Mouse (Mus musculus) limb, embryonic 15.5 days (tissue): ENCODE data around the gene Cdyl2. TPM values are rescaled to one million over a fixed set of nuclear protein-coding genes. Genes with fewer than 3 reads are reported as not detected.

Source experiments
- ATAC-seq: fragments of 200-750 bp; cut with Nextera tagmentation; 2 replicates; pipeline ENCODE4 v1.8.0; 2017; ENCODE audit warnings: low read depth, moderate TSS enrichment; ENCODE audit not compliant: insufficient number of reproducible peaks, low FRiP score, low TSS enrichment
- H3K27ac ChIP-seq: fragments of 300-500 bp; sonication (generic); 2 replicates; pipeline ENCODE4 v1.5.1; 2015; ENCODE audit warnings: moderate library complexity, mild to moderate bottlenecking, inconsistent platforms
- H3K27me3 ChIP-seq: fragments of 300-500 bp; sonication (generic); 2 replicates; pipeline ENCODE4 v1.6.1; 2015; ENCODE audit warnings: inconsistent platforms
- H3K36me3 ChIP-seq: fragments of 300-500 bp; sonication (generic); 2 replicates; pipeline ENCODE4 v1.6.1; 2015; ENCODE audit warnings: inconsistent platforms
- H3K4me1 ChIP-seq: fragments of 300-500 bp; sonication (generic); 2 replicates; pipeline ENCODE4 v1.6.1; 2015; ENCODE audit warnings: inconsistent platforms
- H3K4me2 ChIP-seq: fragments of 300-500 bp; sonication (generic); 2 replicates; pipeline ENCODE4 v1.6.1; 2015; ENCODE audit warnings: mild to moderate bottlenecking, inconsistent platforms
- H3K4me3 ChIP-seq: fragments of 300-500 bp; sonication (generic); 2 replicates; pipeline ENCODE4 v1.5.1; 2015; ENCODE audit warnings: mild to moderate bottlenecking, inconsistent platforms
- H3K9ac ChIP-seq: fragments of 300-500 bp; sonication (generic); 2 replicates; pipeline ENCODE4 v1.6.1; 2015; ENCODE audit warnings: inconsistent platforms
- H3K9me3 ChIP-seq: fragments of 300-500 bp; sonication (generic); 2 replicates; pipeline ENCODE4 v1.6.1; 2016; ENCODE audit warnings: inconsistent platforms
- WGBS: fragments of 180-500 bp; shearing (Covaris S2); methylation state at CpG from one replicate; pipeline ENCODE4 v1.1.7; 2015; 5-methylcytosine and 5-hydroxymethylcytosine counted together
- polyA plus RNA-seq: library from polyadenylated mRNA; unstranded; fragments of >200 nt; fragmentation: Nextera tagmentation; extraction: Ambion mirVana; gene quantifications from 2 replicates; pipeline ENCODE4 v1.2.1, GENCODE M21; 2015

The Cdyl2 gene
- polyA plus RNA-seq, 1 experiment from 2014 or later, result 8.3 TPM

GRCm38 (mm10) chr8:116635972-116636371, 96.8 kb downstream of the Cdyl2 start:
- Histone ChIP-seq H3K27me3 (no peaks in the 10 kb centered on the region), H3K9me3 (no peaks in the 10 kb centered on the region), H3K36me3 (no peaks in the 10 kb centered on the region), H3K4me2 (no peak overlapping the region), H3K27ac (no peak overlapping the region), H3K4me1 (no peaks in the 10 kb centered on the region), H3K4me3 (no peak overlapping the region), H3K9ac (no peak overlapping the region)
- ATAC-seq, result no peak
- 80% methylated on average over 8 of the region's 8 CpGs for WGBS

DNA sequence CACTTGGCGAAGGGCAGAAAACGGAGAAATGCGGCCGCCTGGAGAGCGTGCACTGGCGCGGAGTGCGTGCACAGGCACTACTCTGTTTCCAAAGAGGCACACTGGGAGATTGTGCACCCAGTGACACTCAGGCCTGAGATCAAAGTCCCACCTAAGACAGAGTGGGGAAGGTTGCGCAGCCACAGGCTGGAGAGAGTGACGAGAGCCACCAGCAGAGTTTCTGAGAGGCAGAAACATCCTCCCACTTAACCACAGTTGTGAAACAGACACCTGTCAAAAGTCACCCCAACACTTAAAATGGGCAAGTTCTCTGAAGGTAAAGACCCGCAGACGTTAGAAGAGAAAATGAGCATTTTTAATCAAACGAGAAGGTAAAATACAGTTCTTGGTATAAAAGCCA, 97.5 kb downstream of the Cdyl2 start:
- Histone ChIP-seq H3K9ac (no peak overlapping the region), H3K36me3 (no peaks in the 10 kb centered on the region), H3K27me3 (no peaks in the 10 kb centered on the region), H3K4me2 (no peak overlapping the region), H3K27ac (no peak overlapping the region), H3K9me3 (no peaks in the 10 kb centered on the region), H3K4me3 (no peak overlapping the region), H3K4me1 (no peaks in the 10 kb centered on the region)
- no peak for ATAC-seq
- WGBS, result 86% methylated on average over 13 of the region's 13 CpGs

GRCm38 (mm10) chr8:116634436-116634835, 98.4 kb downstream of the Cdyl2 start:
- Histone ChIP-seq H3K27ac (no peak overlapping the region), H3K27me3 (no peaks in the 10 kb centered on the region), H3K4me2 (no peak overlapping the region), H3K9me3 (no peaks in the 10 kb centered on the region), H3K4me1 (no peaks in the 10 kb centered on the region), H3K4me3 (no peak overlapping the region), H3K9ac (no peak overlapping the region), H3K36me3 (no peaks in the 10 kb centered on the region)
- ATAC-seq, result no peak
- WGBS, result 82% methylated on average over 4 of the region's 4 CpGs

GRCm38 (mm10) chr8:116633470-116634150, 99.2 kb downstream of the Cdyl2 start:
- ATAC-seq, result no peak
- Histone ChIP-seq H3K9ac (no peak overlapping the region), H3K4me1 (no peaks in the 10 kb centered on the region), H3K4me2 (no peak overlapping the region), H3K4me3 (no peak overlapping the region), H3K27me3 (no peaks in the 10 kb centered on the region), H3K9me3 (no peaks in the 10 kb centered on the region), H3K36me3 (no peaks in the 10 kb centered on the region), H3K27ac (no peak overlapping the region)
- 73% methylated on average over 10 of the region's 10 CpGs for WGBS

- Histone ChIP-seq H3K27ac (no peak overlapping the region), H3K4me3 (no peak overlapping the region), H3K27me3 (no peaks in the 10 kb centered on the region), H3K9ac (no peak overlapping the region), H3K36me3 (no peaks in the 10 kb centered on the region), H3K9me3 (no peaks in the 10 kb centered on the region), H3K4me2 (no peak overlapping the region), H3K4me1 (no peaks in the 10 kb centered on the region)
- WGBS, result 46% methylated on average over 11 of the region's 11 CpGs
- ATAC-seq, result no peak; the same call in 1 of the 2 replicates
Measured at GRCm38 (mm10) chr8:116630066-116630465, 102.7 kb downstream of the Cdyl2 start.

DNA sequence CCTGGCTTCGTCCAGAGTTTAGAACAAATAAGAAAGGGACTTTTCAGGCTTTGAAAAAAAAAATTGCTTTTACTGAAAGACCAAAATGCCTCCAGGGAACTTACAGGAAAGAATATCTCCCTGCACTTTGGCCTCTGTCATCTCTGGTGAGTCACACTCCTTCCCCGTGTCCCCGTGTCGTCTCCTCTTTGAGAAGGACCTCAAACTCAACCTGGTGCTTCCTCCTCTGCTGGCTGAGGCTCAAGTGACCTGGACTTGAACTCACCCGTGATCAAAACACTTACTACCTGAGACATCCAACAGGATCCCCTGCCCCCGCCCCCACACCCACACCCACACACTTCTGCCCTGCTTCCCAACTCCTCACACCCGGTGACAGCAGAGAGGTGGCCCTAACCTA, 103.8 kb downstream of the Cdyl2 start:
- Histone ChIP-seq H3K4me2 (no peak overlapping the region), H3K9ac (no peak overlapping the region), H3K9me3 (no peaks in the 10 kb centered on the region), H3K4me3 (no peak overlapping the region), H3K36me3 (no peaks in the 10 kb centered on the region), H3K27me3 (no peaks in the 10 kb centered on the region), H3K27ac (no peak overlapping the region), H3K4me1 (no peaks in the 10 kb centered on the region)
- WGBS, result 71% methylated on average over 7 of the region's 7 CpGs
- ATAC-seq, result no peak

GRCm38 (mm10) chr8:116627854-116628479, 104.8 kb downstream of the Cdyl2 start:
- Histone ChIP-seq H3K4me3 (no peak overlapping the region), H3K4me2 (no peak overlapping the region), H3K27ac (no peak overlapping the region), H3K27me3 (no peaks in the 10 kb centered on the region), H3K4me1 (no peaks in the 10 kb centered on the region), H3K36me3 (no peaks in the 10 kb centered on the region), H3K9ac (no peak overlapping the region), H3K9me3 (no peaks in the 10 kb centered on the region)
- ATAC-seq, result no peak
- 78% methylated on average over 2 of the region's 2 CpGs for WGBS

GRCm38 (mm10) chr8:116623591-116623990, 109.2 kb downstream of the Cdyl2 start:
- H3K27ac ChIP-seq, result no peak overlapping the region
- H3K9ac ChIP-seq, result no peak overlapping the region
- H3K4me3 ChIP-seq, result no peak overlapping the region
- H3K36me3 ChIP-seq, result no peaks in the 10 kb centered on the region
- H3K9me3 ChIP-seq, result no peaks in the 10 kb centered on the region
- no peak for ATAC-seq
- H3K4me2 ChIP-seq, result no peak overlapping the region
- WGBS, result 96% methylated on average over 11 of the region's 11 CpGs
- H3K27me3 ChIP-seq, result no peaks in the 10 kb centered on the region
- no peaks in the 10 kb centered on the region for H3K4me1 ChIP-seq

- H3K27ac ChIP-seq, result no peak overlapping the region
- no peaks in the 10 kb centered on the region for H3K27me3 ChIP-seq
- H3K4me1 ChIP-seq, result no peaks in the 10 kb centered on the region
- no peak overlapping the region for H3K4me2 ChIP-seq
- no peaks in the 10 kb centered on the region for H3K9me3 ChIP-seq
- no peak overlapping the region for H3K9ac ChIP-seq
- no peak for ATAC-seq
- no peaks in the 10 kb centered on the region for H3K36me3 ChIP-seq
- 83% methylated on average over 9 of the region's 9 CpGs for WGBS
- no peak overlapping the region for H3K4me3 ChIP-seq
Measured at GRCm38 (mm10) chr8:116622326-116622725, 110.5 kb downstream of the Cdyl2 start.

- Histone ChIP-seq H3K4me2 (no peak overlapping the region), H3K27ac (no peak overlapping the region), H3K4me1 (no peaks in the 10 kb centered on the region), H3K4me3 (no peak overlapping the region), H3K9me3 (no peaks in the 10 kb centered on the region), H3K36me3 (no peaks in the 10 kb centered on the region), H3K9ac (no peak overlapping the region), H3K27me3 (no peaks in the 10 kb centered on the region)
- no peak for ATAC-seq
- 57% methylated on average over 21 of the region's 21 CpGs for WGBS
Measured at GRCm38 (mm10) chr8:116621158-116621961, 111.4 kb downstream of the Cdyl2 start.

- Histone ChIP-seq H3K4me2 (no peak overlapping the region), H3K27me3 (no peaks in the 10 kb centered on the region), H3K36me3 (no peaks in the 10 kb centered on the region), H3K4me3 (no peak overlapping the region), H3K4me1 (no peaks in the 10 kb centered on the region), H3K27ac (no peak overlapping the region), H3K9me3 (no peaks in the 10 kb centered on the region), H3K9ac (no peak overlapping the region)
- 77% methylated on average over 19 of the region's 19 CpGs for WGBS
- no peak for ATAC-seq
Measured at GRCm38 (mm10) chr8:116619686-116620320, 113.0 kb downstream of the Cdyl2 start.

DNA sequence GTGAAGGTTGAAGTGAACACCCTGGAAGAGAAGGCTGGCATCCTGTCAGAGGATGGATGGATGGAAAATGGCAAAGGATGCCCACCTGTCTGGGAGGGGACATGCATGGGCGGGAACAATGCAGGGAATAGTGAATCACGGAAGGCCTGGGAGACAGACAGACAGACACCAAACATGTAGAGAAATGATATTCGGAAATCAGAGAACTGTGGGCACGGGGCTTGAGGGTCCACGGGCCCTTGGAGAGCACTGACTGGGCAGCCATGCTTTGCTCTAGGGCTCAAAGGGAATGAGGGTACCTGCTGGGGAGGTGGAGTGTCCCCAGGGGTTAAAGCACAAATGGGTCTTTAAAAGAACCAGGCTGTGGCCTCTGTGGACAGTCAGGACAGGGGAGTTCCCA, 113.6 kb downstream of the Cdyl2 start:
- Histone ChIP-seq H3K4me3 (no peak overlapping the region), H3K27ac (no peak overlapping the region)

More for the DNA sequence above, 113.6 kb downstream of the Cdyl2 start:
- no peak for ATAC-seq
- Histone ChIP-seq H3K4me2 (no peak overlapping the region), H3K36me3 (no peaks in the 10 kb centered on the region), H3K9me3 (no peaks in the 10 kb centered on the region), H3K4me1 (no peaks in the 10 kb centered on the region), H3K27me3 (no peaks in the 10 kb centered on the region), H3K9ac (no peak overlapping the region)
- 90% methylated on average over 5 of the region's 5 CpGs for WGBS
